Mouse (Mus musculus) liver, embryonic 13.5 days (tissue): ENCODE results near the gene Pank2. TPM values are rescaled to one million over a fixed set of nuclear protein-coding genes. Genes with fewer than 3 reads are reported as not detected.
"Not testable (repeated sequence)": the region's sequence is repeated elsewhere in the genome, so short reads cannot be mapped to it uniquely, and the experiment has no call there.

ENCODE experiments used
- ATAC-seq: fragments of 200-750 bp; cut with Nextera tagmentation; 2 replicates; pipeline ENCODE4 v1.8.0; 2017; ENCODE audit warnings: low read depth, mild to moderate bottlenecking, moderate number of reproducible peaks, moderate library complexity
- DNase-seq: peaks from one replicate; pipeline ENCODE4 v3.0.0; 2022
- H3K27ac ChIP-seq: fragments of 300-500 bp; sonication (generic); 2 replicates; pipeline ENCODE4 v1.5.1; 2015; ENCODE audit warnings: moderate library complexity, mild to moderate bottlenecking, inconsistent platforms
- H3K27me3 ChIP-seq: fragments of 300-500 bp; sonication (generic); 2 replicates; pipeline ENCODE4 v1.6.1; 2015; ENCODE audit warnings: mild to moderate bottlenecking, inconsistent platforms
- H3K36me3 ChIP-seq: fragments of 300-500 bp; sonication (generic); 2 replicates; pipeline ENCODE4 v1.6.1; 2015; ENCODE audit warnings: mild to moderate bottlenecking, inconsistent platforms
- H3K4me1 ChIP-seq: fragments of 300-500 bp; sonication (generic); replicated peaks from 2 replicates; pipeline ENCODE4 v1.6.1; 2015; ENCODE audit warnings: inconsistent platforms
- H3K4me2 ChIP-seq: fragments of 300-500 bp; sonication (generic); 2 replicates; pipeline ENCODE4 v1.6.1; 2015; ENCODE audit warnings: inconsistent platforms, mild to moderate bottlenecking, moderate library complexity
- H3K4me3 ChIP-seq: fragments of 300-500 bp; sonication (generic); replicated peaks from 2 replicates; pipeline ENCODE4 v1.5.1; 2015; ENCODE audit warnings: mild to moderate bottlenecking, inconsistent platforms
- H3K9ac ChIP-seq: fragments of 300-500 bp; sonication (generic); 2 replicates; pipeline ENCODE4 v1.6.1; 2015; ENCODE audit warnings: mild to moderate bottlenecking, inconsistent platforms
- H3K9me3 ChIP-seq: fragments of 300-500 bp; sonication (generic); replicated peaks from 2 replicates; pipeline ENCODE4 v1.6.1; 2016; ENCODE audit warnings: inconsistent platforms
- WGBS: fragments of 180-500 bp; shearing (Covaris S2); methylation state at CpG from one replicate; pipeline ENCODE4 v1.1.7; 2015; ENCODE audit not compliant: insufficient replicate concordance; 5-methylcytosine and 5-hydroxymethylcytosine counted together
- polyA plus RNA-seq: library from polyadenylated mRNA; unstranded; fragments of >200 nt; fragmentation: Nextera tagmentation; extraction: Ambion mirVana; gene quantifications from 2 replicates; pipeline ENCODE4 v1.2.1, GENCODE M21; 2015

The Pank2 gene
- polyA plus RNA-seq, 1 experiment from 2014 or later: 21.9 TPM

DNA sequence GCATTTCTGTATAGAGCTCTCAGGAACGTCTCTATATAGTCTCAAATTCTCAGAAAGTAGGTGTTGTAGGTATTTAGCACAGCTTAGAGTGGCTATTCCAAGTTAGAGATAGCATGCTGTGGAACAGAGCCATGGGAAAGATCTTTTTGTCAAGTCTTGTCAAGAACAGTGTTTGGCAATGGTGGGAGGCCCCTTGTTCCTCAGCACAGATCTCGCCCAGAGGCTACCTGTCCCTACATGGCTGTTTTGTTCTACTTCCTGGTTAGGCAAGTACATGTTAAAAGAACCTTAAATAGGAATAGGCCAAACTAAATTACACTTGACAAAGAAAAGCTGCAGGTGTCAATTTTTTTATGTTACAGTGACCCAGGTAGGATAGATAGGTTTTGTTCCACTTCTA lies 38.2 kb downstream of the Pank2 start:
- ATAC-seq (no peak), DNase-seq (no peak)
- Histone ChIP-seq H3K27me3 (no peaks in the 10 kb centered on the region), H3K4me2 (no peak overlapping the region), H3K9me3 (no peaks in the 10 kb centered on the region), H3K4me3 (no peak overlapping the region), H3K27ac (no peak overlapping the region), H3K36me3 (peaks cover 38% of the 10 kb centered on the region), H3K4me1 (no peaks in the 10 kb centered on the region), H3K9ac (no peak overlapping the region)
- 69% methylated on average over 2 of the region's 2 CpGs for WGBS

DNA sequence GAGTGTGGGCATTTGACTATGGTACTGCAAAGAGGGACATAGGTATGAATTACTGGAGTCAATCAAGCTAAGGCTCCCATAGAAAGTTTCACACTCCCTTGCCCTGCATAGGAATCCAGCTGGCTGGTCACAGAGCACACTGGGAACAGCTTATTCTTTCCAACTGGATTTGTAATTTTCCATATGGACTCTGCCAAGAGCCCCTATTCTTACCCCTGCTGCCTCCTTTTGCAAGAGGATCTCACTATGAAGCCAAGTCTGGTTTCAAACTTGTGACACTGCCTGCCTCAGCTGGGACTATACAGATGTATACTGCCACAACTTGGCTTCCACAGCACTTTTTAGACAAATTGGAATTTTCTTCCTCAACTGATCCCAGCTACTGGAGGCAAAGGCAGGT lies 39.3 kb downstream of the Pank2 start:
- no peak overlapping the region for H3K9ac ChIP-seq
- DNase-seq: no peak
- H3K9me3 ChIP-seq: no peaks in the 10 kb centered on the region
- H3K27me3 ChIP-seq: no peaks in the 10 kb centered on the region
- H3K36me3 ChIP-seq: peaks cover 27% of the 10 kb centered on the region
- no peak overlapping the region for H3K4me2 ChIP-seq
- ATAC-seq: no peak
- no peak overlapping the region for H3K27ac ChIP-seq
- H3K4me3 ChIP-seq: no peak overlapping the region
- no peaks in the 10 kb centered on the region for H3K4me1 ChIP-seq

DNA sequence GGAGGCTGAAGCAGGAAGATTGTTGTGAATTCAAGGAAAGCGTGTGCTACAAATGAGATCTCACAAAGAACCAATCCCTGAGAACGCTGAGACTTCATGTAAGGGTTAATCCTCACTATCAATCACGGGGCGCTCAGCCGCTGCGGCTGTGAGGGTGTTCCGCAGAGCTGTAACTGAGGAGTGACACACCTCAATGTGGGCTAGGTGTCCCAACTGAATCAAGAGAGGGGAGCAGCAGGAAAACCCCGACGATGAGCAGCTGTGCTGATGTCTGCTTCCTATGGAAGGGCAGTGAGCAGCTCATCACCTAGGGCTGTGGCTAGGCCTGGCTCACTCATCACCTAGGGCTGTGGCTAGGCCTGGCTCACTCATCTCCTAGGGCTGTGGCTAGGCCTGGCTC lies 42.2 kb downstream of the Pank2 start:
- H3K36me3 ChIP-seq: peaks cover 6% of the 10 kb centered on the region; the same call in 1 of the 2 replicates
- H3K27ac ChIP-seq: no peak overlapping the region
- no peak for DNase-seq
- H3K4me1 ChIP-seq: no peaks in the 10 kb centered on the region
- H3K27me3 ChIP-seq: no peaks in the 10 kb centered on the region
- no peaks in the 10 kb centered on the region for H3K9me3 ChIP-seq
- no peak overlapping the region for H3K9ac ChIP-seq
- no peak for ATAC-seq
- WGBS: 75% methylated on average over 9 of the region's 9 CpGs
- no peak overlapping the region for H3K4me2 ChIP-seq
- H3K4me3 ChIP-seq: no peak overlapping the region

DNA sequence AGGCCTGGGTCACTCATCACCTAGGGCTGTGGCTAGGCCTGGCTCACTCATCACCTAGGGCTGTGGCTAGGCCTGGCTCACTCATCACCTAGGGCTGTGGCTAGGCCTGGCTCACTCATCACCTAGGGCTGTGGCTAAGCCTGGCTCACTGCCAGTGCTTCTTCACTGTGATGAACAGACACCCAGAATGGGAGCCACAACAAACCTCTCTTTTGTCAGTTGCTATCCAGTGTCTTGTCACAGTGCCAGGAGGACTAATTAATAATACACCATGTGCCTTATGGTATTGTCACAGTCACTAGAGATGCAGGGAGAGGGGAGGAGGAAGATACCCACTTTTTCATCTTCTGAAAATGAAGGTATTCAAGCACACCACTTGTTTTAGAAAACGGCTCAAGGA lies 42.9 kb downstream of the Pank2 start:
- H3K4me3 ChIP-seq, H3K36me3 ChIP-seq, H3K27ac ChIP-seq, H3K9ac ChIP-seq, H3K4me1 ChIP-seq, H3K9me3 ChIP-seq, DNase-seq, ATAC-seq, H3K4me2 ChIP-seq, H3K27me3 ChIP-seq: not testable (repeated sequence)
- 74% methylated on average over 1 of the region's 1 CpGs for WGBS

DNA sequence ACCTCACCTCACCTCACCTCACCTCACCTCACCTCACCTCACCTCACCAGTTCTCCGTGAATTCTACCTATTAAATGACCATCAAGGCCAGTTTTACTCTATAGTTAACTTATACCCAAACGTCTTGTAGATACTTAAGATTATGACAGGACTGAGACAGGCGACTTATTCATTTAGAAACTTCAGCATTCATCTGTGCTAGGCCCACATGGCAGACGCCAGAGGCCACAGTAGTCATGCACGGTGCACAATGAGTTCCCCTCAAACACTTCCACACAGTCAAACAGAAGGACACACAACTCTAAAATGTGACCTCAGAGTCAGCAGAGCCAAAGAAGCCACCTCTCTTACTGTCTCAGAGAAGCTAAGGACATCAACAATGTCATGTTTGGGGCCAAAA lies 45.1 kb downstream of the Pank2 start:
- Histone ChIP-seq H3K27ac (no peak overlapping the region), H3K9me3 (no peaks in the 10 kb centered on the region), H3K9ac (no peak overlapping the region), H3K36me3 (0 out of 2 replicates have a peak, but pooled peaks cover 3% of the 10 kb centered on the region), H3K4me3 (no peak overlapping the region), H3K4me1 (no peaks in the 10 kb centered on the region), H3K4me2 (no peak overlapping the region), H3K27me3 (no peaks in the 10 kb centered on the region)
- no peak for ATAC-seq
- DNase-seq: no peak
- 66% methylated on average over 5 of the region's 5 CpGs for WGBS

DNA sequence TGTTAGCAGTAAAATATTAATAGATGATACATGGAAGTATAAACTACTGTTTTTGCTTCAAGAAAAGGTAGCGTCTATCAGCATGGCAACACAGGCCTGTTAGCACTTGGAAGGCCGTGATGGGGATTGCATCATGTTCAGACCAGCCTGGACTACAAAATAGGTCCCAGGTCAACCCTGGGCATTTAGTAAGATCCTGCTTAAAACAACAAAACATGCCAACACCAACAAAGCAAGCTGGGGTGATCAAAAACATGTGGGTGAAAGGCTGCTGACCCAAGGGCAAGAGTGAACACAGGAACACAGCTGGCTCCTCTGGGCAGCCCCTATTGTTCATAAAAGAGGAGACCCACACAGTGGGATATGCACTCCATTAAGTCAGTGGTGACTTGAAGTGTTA lies 45.5 kb downstream of the Pank2 start:
- Histone ChIP-seq H3K4me1 (no peaks in the 10 kb centered on the region), H3K27ac (no peak overlapping the region), H3K9ac (no peak overlapping the region), H3K4me3 (no peak overlapping the region), H3K36me3 (0 out of 2 replicates have a peak, but pooled peaks cover 3% of the 10 kb centered on the region), H3K9me3 (no peaks in the 10 kb centered on the region), H3K27me3 (no peaks in the 10 kb centered on the region), H3K4me2 (no peak overlapping the region)
- DNase-seq: no peak
- no peak for ATAC-seq
- 59% methylated on average over 2 of the region's 2 CpGs for WGBS

DNA sequence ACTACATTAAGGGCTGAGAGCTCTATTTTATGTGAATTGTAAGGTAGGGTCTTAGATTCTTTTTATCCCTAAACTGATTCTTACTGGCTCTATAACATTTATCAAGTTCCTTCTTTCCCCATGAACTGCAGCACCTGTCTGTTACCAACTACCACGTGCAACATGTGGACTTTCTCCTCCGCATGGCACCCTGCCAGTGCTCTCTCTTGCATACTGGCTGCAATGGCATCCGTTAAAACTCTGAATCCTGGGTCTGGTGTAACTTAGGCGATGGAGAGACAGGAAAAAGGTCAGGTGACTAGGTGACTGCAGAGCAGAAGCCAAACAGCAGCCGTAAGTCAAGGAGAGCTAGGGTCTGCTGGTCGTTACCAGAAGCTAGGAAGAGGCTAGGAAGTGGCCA lies 47.0 kb downstream of the Pank2 start:
- ATAC-seq (no peak), DNase-seq (no peak)
- Histone ChIP-seq H3K27me3 (no peaks in the 10 kb centered on the region), H3K4me3 (no peak overlapping the region), H3K9me3 (no peaks in the 10 kb centered on the region), H3K4me2 (no peak overlapping the region), H3K9ac (no peak overlapping the region), H3K36me3 (no peaks in the 10 kb centered on the region), H3K4me1 (no peaks in the 10 kb centered on the region), H3K27ac (no peak overlapping the region)
- WGBS: 54% methylated on average over 6 of the region's 6 CpGs

DNA sequence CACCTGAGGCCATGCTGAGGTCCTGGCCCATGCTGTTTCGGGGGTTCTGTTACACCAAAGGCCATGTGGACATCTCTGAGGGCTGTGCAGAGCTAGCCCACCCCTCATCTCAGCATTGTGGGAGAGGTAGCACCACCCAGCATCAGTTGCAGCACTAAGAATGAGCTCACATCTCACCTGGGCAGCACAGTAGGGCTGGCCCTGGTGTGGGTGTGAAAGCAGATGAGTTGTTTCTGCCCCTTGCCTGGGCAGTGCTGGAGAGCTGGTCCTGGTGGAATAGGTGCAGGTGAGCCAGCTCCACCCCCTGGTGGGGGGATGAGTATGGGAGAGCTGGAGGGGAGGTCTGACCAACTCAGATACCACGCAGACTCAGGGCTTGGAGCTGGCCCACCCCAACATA lies 53.9 kb downstream of the Pank2 start:
- no peaks in the 10 kb centered on the region for H3K27me3 ChIP-seq
- H3K4me3 ChIP-seq: no peak overlapping the region
- no peaks in the 10 kb centered on the region for H3K9me3 ChIP-seq
- H3K36me3 ChIP-seq: no peaks in the 10 kb centered on the region
- no peak overlapping the region for H3K4me2 ChIP-seq
- DNase-seq: no peak
- no peaks in the 10 kb centered on the region for H3K4me1 ChIP-seq
- no peak overlapping the region for H3K9ac ChIP-seq
- no peak overlapping the region for H3K27ac ChIP-seq
- no peak for ATAC-seq
- 52% methylated on average over 2 of the region's 2 CpGs for WGBS

DNA sequence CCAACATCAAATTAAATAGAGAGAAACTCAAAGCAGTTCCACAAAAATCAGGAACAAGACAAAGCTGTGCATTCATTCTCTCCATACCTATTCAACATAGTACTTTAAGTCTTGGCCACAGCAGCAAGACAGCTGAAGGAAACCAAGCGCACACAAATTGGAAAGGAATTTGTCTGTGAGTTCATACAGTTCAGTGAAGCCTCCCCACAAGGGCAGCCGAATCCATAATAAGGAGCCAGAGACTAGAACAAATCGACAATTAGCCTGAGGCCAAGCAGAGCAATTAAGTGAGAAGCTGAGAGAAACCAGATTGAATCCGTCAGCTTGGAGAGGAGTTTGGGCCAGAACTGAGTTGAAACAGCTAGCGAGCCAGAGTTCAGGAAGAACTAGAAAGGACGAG lies 57.1 kb downstream of the Pank2 start:
- Histone ChIP-seq H3K9me3 (no peaks in the 10 kb centered on the region), H3K4me1 (peaks cover 13% of the 10 kb centered on the region), H3K36me3 (no peaks in the 10 kb centered on the region), H3K4me2 (no peak overlapping the region), H3K27ac (no peak overlapping the region), H3K27me3 (no peaks in the 10 kb centered on the region), H3K9ac (no peak overlapping the region), H3K4me3 (no peak overlapping the region)
- WGBS: 74% methylated on average over 6 of the region's 6 CpGs
- ATAC-seq: no peak
- no peak for DNase-seq

DNA sequence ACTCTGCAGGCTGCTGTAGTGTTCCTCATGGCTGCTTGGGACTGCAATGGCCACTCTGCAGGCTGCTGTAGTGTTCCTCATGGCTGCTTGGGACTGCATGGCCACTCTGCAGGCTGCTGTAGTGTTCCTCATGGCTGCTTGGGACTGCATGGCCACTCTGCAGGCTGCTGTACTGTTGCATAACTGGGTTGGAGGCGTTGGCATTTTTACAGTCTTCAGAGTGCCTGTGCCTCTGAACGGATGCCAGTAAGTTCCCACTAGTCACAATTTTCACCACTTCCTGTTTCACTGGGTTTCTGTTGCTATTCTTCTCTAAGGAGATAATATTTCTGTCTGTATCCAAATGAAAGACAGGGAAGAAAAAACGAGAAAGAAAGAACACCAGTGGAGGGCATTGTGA lies 58.9 kb downstream of the Pank2 start:
- H3K9me3 ChIP-seq, H3K27ac ChIP-seq, H3K4me3 ChIP-seq, H3K9ac ChIP-seq, H3K27me3 ChIP-seq, H3K4me2 ChIP-seq, H3K36me3 ChIP-seq, ATAC-seq, DNase-seq: not testable (repeated sequence)
- peaks cover 13% of the 10 kb centered on the region for H3K4me1 ChIP-seq
- 9% methylated on average over 3 of the region's 3 CpGs for WGBS

DNA sequence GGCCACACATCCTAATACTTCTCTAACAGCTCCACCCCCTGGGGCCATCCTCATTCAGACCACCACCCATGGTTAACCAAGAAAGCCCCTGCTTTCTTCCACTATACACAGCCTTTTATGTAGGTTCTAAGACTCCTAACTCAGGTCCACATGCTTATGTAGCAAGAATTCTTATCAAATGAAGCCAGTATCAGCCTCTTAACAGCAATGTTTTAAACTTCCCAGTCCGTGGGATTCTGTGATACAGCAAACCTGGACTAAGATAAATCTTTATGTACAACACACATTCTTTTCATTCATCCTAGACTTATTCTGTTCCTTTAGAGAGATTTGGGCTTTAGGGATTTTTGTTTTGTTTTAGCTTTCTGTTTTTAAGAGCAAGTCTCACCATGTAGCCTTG lies 61.4 kb downstream of the Pank2 start:
- Histone ChIP-seq H3K4me2 (no peak overlapping the region), H3K4me1 (peaks cover 13% of the 10 kb centered on the region), H3K27ac (no peak overlapping the region), H3K4me3 (no peak overlapping the region), H3K36me3 (no peaks in the 10 kb centered on the region), H3K9ac (no peak overlapping the region), H3K9me3 (no peaks in the 10 kb centered on the region), H3K27me3 (no peaks in the 10 kb centered on the region)
- ATAC-seq: no peak
- 10% methylated on average over 1 of the region's 1 CpGs for WGBS
- DNase-seq: no peak

DNA sequence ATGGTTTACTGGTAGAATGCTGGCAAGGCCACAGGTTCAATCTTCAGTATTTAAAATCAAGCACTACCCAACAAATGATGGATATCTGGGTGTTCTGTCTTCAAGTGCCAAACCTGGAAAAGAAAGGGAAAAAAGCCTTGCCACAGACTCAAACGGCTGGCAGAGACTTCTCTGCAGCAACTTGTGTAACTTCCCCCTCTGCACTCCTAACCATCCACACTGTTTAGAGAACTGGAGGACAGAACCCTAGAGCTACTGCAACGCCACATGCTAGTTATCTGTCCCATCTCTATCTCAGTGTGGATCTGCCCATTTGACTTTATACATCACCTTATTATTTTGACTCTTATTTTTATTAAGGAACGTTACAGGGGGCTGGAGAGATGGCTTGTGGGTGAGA lies 63.7 kb downstream of the Pank2 start:
- no peaks in the 10 kb centered on the region for H3K27me3 ChIP-seq
- WGBS: 37% methylated on average over 3 of the region's 3 CpGs
- H3K9me3 ChIP-seq: no peaks in the 10 kb centered on the region
- no peak overlapping the region for H3K9ac ChIP-seq
- DNase-seq (no peak), ATAC-seq (no peak)
- peaks cover 13% of the 10 kb centered on the region for H3K4me1 ChIP-seq
- H3K36me3 ChIP-seq: no peaks in the 10 kb centered on the region
- no peak overlapping the region for H3K4me3 ChIP-seq
- no peak overlapping the region; the same call in 1 of the 2 replicates for H3K27ac ChIP-seq
- no peak overlapping the region for H3K4me2 ChIP-seq

DNA sequence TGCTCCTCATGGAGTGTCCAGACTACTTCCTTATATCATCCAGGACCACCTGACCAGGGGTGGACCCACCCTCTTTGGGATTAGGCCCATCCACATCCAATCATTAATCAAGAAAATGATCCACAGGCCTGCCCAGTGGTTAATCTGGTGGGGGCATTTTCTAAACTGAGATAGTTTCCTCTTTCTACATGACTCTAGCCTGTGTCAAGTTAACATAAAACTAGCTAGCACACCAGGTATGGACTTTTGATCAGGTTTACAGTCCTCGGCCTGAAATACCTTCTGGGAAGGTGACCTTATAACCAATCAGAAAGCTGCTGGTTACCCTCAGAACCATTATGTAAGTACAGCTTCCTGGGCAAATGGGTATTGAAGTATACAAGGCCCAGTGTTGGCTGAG lies 66.7 kb downstream of the Pank2 start:
- no peak overlapping the region for H3K9ac ChIP-seq
- no peaks in the 10 kb centered on the region for H3K27me3 ChIP-seq
- H3K4me3 ChIP-seq: no peak overlapping the region
- H3K27ac ChIP-seq: no peak overlapping the region
- ATAC-seq (no peak), DNase-seq (no peak)
- no peaks in the 10 kb centered on the region for H3K9me3 ChIP-seq
- WGBS: 71% methylated on average over 1 of the region's 1 CpGs
- H3K4me2 ChIP-seq: no peak overlapping the region
- no peaks in the 10 kb centered on the region for H3K36me3 ChIP-seq
- H3K4me1 ChIP-seq: peaks cover 4% of the 10 kb centered on the region
